Mouse (Mus musculus) erythroblast, adult 5-6 weeks (primary cell): Measurements from ENCODE around the gene Klf2. TPM values are rescaled to one million over a fixed set of nuclear protein-coding genes. Genes with fewer than 3 reads are reported as not detected.

ENCODE experiments used
- ATAC-seq: replicated peaks from 2 replicates; pipeline ENCODE4 v1.8.0; 2016; ENCODE audit warnings: moderate number of reproducible peaks, mild to moderate bottlenecking, moderate TSS enrichment, inconsistent platforms; ENCODE audit not compliant: poor library complexity, low FRiP score, severe bottlenecking
- total RNA-seq, 2 experiments: library from RNA; stranded (forward) in 1 of 2; stranded (reverse) in 1 of 2; fragments of 150-400 nt in 1 of 2; fragments of 200-764, 138-1000 nt in 1 of 2; gene quantifications; 2 replicates each; pipeline versions ENCODE4 v1.2.3 to v1.2.4; 2015 to 2017; ENCODE audit warnings: low replicate concordance in 2 of 2

The Klf2 gene
- total RNA-seq, 2 experiments from 2014 or later: 3.4 to 8.1 TPM

DNA sequence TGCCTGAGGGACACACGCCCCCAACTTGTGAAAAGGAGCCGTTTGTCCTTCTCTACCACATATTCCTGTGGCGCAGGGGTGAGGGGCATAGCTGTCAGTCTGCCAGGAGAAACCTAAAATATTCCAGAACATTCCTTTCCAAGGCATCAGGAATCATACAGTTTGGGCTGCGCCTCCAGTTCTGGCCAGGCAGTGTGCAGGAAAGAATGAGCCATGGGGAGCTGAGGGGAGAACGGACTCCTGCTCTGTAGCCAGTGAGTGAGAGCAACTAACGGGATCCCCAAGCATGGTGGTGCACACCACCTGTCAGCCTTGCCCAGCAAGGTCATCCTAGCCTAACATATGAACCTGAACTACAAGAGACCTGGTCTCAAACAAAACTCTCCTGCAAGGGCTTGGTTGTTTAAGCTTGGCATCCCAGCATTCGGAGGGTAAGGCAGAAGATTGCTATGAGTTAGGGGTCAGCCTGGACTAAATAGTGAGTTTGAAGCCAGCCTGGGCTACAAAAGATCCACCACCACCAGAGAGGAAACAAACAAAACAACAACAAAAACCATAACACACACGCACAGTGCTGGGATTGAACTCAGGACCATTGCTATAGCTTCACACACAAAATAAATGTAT is 15.7 kb upstream of the Klf2 start:
- ATAC-seq: no peak

DNA sequence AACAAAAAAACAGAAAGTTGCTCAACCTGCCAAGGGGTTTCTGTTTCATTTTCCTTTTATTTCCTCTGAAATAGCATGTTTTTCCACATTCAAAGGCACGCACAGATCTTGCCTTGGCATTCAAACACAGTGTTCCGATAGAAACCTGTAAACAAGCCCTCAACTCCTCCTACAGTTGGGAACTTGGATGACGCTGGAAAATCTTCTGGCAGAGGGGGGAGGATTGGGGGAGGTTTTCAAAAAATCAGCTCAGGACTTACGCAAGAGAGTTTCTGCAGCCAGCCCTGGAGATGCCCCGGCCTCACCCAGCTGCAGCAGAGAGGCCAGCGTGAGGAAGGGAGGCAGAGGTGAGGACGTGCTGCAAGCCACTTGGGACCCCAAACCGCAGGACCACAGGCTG is 15.2 kb upstream of the Klf2 start:
- no peak for ATAC-seq

DNA sequence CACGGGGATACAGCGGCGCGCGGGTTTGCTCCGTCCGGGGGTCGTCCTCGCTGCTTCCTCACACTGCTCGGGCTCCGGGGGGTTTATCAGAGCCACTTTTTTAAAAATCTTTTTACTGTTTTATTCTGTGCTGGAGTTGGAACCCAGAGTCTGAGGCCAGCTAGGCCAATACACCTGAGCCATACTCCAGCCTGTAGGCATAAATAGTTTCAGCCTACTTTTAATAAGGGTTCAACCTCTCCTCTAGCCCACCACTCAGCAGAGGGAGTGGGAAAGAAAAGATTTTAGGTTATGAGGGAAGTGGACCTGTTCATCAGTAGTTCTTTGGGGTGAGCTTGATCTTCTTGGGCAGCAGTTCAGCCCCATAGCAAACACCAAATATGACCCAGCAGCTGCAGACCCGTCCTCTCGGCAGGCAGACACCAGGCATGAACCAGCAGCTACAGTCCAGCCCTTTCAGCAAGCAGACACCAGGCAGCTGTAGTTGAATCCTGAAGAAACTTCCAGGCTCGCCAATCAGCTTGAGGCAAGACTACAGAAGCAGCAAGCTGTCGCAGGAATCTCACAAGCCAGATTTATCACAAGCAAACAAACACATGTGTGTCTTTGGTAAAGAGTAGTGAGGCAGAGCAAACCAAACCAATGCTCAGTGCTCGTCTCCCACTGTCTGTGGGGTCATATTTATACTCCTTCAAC is 13.5 kb upstream of the Klf2 start, which contains the start of gene Gm10282:
Gene Gm10282 (minus strand): TSS at position 51 of the 696 bp plus-strand sequence.
- no peak for ATAC-seq

DNA sequence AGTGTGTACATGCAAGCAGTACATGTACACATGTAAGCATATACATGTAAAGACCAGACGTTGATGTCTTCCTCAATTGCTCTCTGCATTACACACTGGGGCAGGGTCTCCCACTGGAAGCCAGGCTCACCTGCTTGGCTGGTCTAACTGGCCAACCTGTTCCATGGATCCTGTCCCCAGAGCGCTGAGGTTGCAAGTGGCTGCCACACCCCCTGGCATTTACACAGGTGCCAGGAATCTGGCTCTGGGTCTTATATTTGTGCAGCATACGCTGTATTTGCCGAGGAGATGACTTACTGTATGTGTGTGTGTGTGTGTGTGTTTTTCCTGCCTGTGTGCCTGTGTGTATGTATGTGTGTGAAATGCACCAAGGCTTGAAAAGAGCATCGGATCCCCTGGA is 11.9 kb upstream of the Klf2 start:
- ATAC-seq: no peak

DNA sequence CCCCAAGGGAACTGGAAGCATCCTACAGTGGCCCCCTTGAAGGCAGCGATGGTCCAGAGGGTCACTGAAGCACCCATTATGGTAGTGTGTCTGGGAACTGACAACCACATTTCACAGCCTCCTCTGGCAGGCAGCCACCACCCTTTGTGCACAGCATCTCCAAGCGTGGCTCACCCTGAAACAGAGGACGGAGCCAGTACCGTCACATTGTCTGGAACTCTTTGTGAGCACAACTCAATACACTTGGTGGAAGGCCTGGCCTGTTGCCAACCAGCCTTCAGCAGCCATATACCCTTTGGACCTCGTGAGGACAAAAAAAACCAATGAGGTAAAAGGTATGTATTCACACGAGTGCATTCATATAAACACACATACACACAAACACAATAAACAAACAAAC is 10.6 kb upstream of the Klf2 start:
- no peak for ATAC-seq

DNA sequence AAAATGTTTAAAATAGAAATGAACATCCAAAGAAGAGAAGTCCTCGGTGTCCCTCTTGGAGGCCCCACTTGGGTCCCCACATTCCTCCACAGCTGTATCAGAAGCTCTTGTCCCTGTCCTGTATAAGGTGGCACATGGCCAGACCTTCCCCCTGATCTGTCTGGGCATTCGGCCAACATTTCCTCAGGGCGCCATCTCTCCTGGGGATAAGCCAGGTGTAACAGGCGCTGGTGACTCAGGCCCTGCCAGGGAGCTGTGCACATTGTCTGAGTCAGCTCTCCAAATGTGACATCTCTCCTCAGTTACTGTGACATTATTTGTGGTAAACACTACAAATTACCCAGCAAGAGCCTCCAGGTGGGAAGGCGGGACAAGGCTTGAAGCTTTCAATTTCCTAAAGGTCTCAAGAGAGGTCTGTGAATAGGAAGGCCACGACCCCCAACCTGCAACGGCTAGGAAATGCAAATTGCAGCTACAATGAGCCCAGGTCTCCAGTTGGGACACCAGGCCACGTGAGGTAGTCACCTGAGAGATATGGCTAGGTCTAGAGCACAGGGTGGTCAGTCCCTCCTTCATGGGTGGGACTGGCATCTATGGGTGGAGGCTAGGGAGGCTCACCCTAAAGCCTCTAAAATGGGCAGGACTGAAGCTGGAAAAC is 7.9 kb upstream of the Klf2 start:
- no peak for ATAC-seq

DNA sequence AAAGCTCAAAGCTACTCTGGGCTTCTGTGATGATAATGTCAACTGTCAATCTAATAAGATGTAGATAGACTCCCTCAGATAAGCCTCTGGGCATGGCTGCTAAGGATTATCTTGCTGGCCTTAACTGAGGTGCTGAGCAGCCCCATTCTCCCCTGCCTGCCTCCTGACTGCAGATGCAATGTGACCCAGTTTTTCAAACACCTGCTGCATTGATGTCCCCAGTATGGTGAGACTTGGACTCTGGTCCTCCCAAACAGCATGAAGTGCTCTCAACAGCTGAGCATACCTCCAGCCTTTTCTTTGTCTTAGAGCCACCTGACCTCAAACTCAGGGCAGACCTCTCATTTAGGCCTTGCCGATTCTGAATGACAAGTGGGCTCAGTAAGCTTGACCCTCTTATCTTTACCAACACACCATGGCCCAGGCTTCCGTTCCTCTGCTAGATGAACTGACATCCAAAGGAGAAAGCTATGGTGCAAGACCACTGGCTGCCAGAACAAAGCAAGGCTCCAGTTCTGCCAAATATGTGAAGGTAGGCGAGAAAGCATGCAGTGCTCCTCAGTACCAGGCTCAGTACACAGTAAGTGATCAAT is 5.8 kb upstream of the Klf2 start:
- ATAC-seq: no peak

DNA sequence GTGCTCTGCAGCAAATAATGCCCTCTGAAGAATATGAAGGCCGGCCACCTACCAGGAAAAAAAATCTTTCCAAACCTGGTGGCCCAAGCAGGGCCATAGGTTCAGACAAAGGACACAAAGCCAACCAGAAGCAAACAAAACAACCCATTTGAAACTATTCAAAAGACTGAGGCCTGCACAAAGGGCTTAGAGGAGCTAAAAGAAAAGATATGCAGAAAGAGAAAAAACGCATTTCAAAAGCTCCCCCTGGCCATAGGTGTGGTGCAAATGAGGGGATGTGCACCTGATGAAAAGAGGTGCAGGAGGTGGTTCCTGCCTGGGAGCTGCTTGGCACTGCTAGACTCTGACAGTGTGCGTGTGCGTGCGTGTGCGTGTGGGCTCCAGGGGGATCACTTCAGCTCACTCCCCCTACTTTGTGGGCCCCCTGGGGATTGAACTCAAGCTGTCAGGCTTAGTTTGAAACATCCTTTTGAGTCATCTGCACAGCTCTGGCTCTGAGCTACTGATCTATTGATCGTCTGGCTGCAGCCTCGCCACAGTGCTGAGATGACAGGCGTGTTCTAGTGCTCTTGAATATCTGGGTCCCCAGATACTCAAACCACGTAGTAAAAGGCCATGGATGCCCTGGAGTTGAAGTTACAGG is 2.7 kb upstream of the Klf2 start:
- no peak for ATAC-seq

DNA sequence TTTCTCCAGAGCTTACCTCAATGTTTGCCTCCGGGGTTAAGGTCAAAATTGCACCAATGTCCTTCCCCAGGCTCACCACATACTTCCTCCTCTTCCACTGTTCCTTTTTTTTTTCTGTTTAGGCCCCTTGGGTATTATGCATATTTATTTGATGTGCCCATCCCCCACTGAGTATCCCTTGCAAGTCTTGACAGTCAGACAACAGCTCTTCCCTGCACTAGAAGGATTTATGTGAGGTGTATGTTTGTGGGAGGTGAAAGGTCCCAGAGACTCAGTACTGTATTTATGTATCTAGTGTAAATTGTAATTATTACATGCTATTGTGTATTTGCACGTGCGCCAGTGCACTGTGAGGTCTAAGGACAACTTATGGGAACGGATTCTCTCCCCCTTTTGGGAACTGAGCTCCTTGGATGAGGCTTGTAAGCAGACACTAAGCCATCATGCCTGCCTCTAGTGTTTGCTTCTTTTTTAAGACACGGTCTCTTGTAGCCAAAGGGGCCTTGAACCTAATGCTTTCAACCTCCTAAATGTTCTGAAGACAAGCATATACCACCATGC is 1.0 kb upstream of the Klf2 start:
- no peak for ATAC-seq

DNA sequence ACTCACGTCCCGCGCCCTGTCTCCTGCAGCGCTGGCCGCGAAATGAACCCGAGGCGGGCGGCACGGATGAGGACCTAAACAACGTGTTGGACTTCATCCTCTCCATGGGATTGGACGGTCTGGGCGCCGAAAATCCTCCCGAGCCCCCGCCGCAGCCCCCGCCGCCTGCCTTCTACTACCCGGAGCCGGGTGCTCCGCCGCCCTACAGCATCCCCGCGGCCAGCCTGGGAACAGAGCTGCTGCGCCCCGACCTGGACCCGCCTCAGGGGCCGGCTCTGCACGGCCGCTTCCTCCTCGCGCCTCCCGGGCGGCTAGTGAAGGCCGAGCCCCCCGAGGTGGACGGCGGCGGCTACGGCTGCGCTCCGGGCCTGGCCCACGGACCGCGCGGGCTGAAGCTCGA is 564 bp downstream of the Klf2 start:
- no peak for ATAC-seq

DNA sequence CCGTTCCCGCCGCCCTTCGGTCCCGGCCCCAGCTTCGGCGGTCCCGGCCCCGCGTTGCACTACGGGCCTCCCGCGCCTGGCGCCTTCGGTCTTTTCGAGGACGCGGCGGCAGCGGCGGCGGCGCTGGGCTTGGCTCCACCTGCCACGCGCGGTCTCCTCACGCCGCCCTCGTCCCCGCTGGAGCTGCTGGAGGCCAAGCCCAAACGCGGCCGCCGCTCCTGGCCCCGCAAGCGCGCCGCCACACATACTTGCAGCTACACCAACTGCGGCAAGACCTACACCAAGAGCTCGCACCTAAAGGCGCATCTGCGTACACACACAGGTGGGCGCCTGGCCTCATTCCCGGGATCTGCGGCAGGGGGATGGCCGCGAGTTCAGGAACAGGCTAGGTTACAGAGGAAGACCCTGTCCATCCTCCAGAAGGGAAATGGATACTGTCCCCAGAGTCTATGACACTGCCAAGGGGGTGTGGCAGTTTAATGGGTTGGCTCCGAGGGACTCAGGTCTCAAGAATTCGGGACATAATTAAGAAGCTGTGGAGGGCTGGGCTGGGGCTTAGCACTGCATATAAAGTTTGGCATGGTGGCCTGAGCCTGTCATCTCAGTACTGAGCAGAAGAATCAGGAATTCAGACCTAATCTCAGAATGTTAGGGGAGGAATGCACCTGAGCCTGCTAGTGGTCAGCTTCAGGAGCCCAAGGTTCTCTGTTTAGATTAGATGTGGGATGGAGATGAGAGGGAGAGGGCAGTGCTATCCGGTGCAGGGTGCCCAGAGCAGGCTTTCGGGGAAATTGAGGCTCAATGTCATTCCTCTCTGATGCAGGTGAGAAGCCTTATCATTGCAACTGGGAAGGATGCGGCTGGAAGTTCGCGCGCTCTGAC is 1.3 kb downstream of the Klf2 start:
- ATAC-seq: no peak

DNA sequence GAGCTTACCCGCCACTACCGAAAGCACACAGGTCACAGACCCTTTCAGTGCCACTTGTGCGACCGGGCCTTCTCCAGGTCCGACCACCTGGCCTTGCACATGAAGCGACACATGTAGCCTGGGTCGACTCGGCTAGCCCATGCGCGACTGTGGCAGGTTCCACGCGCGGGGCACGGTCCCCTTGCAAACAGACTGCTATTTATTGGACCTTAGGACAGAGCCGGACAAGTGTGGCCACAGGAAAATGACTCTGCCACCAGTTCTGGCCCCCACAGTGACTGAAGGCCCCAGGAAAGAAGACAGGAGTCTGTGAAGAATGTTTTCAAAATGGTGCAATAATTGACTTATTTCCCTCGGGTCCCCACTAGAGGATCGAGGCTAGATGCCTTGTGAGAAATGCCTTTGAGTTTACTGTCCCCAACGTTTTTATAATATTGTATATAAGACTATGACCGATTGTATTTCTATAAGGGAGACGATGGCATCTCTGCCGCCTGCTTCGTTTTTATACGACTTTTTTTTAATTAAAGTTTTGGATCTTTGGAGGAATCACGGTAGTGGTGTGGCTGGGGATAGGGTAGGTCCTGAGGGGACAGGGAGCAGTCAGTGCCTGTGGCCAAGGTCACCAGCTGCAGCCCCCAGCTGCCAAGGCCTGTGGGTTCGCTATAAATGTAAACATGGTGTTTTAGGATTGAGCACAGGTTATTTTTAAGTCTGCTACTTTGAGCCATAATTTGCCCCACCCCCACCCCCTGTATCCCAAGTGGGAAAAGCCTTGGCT is 2.2 kb downstream of the Klf2 start:
- no peak for ATAC-seq

DNA sequence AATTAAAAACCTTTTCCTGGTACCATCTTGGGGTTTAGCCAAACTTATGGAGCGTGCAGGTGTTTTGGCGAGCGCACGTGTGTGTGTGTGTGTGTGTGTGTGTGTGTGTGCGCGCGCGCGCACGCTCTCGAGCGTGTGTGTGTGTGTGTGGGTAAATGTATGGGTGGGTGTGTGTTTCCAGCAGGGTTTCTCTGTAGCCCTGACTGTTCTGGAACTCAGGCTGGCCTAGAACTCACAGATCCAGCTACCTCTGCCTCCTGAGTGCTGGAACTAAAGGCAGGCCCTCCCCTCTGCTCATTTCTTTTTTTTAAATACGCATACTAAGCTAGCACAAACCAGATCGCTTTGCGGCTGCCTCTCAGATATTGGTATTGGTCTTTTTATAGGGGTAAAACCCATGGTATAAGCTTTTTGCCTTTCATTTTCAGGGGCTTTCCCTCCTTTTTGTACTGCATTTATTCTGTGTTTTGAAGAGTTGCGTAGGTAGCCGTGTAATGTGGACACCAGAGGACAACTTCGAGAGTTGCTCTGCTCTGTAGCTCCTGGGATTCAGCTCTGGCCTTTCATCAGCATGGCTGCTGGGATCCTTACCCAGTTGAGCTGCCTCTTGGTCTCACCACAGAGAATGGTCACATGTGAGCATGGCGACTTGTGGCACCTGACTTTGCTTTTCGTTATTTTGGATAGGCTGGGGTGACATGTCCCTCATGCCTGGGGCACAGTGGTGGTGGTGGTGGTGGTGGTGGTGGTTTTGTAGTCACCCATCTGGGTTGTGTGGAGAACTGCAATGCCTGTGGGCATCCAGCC is 3.0 kb downstream of the Klf2 start:
- no peak for ATAC-seq

DNA sequence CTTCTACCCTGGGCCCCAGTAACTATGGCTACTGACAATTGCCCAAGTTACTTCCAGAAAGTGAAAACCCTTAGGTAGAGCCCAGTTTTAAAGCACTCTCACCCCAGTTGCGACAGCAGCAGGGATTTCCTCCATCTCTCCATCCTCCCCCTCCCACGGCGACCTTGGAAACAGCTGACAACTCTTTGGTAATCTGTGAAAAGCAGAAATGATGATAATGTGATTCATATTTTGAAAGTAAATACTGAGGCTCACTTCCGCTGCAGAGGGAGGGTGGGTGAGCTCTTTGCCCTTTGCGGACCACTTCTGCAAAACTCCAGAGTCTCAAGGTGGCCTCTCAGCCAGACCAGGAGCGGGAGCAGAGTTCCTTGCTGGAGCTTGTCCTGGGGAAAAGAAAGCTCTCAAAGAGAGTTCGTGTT is 3.6 kb downstream of the Klf2 start:
- no peak for ATAC-seq

DNA sequence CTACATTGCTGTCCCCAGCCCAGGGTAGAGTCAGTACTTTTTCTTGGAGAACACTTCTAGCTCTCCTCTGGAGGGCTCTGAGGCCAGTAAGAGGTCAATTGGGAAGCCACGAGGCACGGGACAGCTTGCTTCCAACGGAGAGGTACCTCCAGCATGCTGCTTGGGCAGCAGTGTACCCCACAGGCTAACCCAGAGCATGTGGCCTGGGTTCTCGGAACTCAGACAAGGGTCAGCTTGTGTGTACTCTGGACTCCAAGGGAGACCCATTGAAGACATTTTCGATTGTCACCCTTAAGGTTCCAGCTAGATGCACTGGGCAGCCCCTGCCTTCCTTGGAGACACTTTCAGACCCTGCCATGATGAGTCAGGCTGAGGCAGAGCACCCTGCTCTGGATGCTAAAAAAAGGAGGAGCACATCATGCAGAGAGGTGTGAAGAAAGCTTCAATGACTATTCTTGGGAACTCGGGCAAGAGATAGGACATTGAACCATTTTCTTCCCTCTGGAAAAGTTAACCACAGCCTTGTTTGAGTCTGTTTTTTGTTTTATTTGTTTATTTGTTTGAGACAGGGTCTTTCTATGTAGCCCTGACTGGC is 4.4 kb downstream of the Klf2 start:
- ATAC-seq: no peak

DNA sequence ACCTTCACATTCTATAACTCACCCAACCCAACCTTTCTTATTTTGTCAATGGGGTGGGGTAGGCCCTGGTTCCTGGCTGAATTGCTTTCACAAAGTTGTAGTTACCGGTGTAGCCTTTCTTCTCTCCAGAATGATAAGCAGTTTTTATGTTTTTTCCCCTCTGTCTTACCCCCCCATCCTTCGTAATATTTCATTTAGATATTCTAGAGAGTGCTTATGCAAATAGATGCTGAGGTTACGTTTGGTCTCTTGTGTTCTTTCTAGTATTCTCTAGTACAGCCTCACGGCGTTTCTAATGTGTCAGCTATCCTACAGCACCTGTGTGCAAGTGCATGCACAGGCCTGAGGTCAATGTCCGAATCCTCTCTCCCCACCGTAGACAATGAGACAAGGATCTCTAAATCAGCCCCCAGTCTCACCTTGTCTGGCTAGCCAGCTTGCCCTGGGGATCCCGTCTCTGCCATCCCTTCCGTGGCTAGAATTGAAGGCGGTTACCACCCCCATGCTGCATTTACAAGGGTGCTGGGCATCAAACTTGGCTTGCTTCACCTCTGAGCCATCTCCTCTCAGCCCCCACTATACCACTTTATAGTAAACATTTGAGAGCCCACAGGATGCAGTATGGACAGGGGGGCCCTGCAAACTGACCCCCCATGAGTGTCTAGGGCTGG is 5.3 kb downstream of the Klf2 start:
- no peak for ATAC-seq

DNA sequence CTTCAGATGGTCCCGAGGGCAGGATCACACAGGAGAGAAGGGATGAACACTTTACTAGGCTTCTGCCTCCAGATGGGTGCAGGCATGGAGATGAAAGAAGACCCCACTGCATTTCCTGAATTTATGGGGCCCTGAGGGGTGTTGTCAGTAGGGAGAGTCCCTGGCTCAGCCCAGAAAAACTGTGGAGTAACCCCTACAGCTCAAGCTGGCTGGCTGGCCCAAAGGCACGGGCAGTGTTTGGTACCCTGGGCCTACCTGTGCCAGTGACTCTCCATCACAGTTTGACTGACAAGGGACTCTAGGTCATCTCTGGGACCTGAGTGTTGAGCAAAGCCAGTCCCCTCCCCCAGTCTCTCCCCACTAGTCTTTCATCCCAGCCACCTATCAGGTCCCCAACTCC is 5.9 kb downstream of the Klf2 start:
- ATAC-seq: no peak
